Mouse (Mus musculus) thymus, postnatal 10 days (tissue): ENCODE measurements around the gene Dclk3.

ENCODE experiments used
- DNase-seq, 2 experiments: peaks; one replicate each; pipeline ENCODE4 v3.0.0; 2021; ENCODE audit warnings: low spot score in 2 of 2

Gene Dclk3

DNA sequence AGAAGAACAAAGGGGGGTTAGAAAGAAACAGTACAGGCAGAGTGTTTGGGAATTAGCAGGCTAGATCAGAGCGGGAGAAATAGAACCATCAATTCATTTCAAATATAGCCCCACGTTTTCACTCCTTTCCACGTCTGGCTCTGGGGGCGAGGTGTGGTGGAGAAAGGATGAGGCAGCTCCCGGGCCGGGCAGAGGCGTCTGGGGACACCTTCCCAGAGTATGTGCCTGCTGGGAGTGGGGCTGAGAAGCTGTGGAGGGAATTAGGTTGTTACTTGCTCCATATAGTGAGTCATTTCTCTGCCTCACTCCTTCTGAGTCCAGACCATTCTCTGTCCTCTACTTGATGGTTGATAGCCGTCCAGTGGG lies 938 bp downstream of the Dclk3 start:
- DNase-seq = no peak

DNA sequence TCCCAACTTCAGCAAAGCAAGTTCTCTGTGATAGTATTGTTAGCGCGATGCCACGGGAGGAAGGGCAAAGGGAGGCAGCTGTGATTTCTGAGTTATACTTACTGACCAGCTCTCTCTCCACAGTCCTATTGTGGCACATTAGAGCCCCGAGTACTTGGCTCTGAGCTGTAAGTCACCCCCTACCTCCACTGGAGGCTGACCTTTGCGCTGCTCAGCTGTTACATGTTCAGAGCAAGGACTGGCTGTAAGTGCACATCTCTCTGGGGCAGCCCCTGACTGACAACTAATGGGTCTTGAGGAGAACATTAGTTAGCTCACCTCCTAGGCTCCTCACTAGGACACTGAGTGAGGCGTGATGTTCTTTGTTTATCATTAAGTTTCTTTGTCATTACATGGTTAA lies 1.6 kb downstream of the Dclk3 start:
- no peak for DNase-seq

DNA sequence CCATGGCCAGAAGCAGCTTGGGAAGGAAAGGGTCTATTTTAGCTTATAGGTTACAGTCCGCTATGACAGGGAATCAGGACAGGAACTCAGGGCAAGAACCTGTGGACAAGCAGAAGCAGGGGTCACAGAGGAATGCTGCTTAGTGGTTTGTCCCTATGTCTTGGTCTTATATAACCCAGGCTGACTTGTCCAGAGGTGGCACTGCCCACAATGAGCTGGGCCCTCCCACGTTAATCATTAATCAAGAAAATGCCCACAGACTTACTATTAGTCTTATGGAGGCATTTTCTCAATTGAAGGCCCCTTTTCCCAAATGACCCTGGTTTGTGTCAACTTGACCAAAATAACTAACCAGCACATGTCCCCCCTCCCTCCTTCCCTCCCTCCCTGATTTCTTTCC lies 2.3 kb downstream of the Dclk3 start:
- no peak for DNase-seq

DNA sequence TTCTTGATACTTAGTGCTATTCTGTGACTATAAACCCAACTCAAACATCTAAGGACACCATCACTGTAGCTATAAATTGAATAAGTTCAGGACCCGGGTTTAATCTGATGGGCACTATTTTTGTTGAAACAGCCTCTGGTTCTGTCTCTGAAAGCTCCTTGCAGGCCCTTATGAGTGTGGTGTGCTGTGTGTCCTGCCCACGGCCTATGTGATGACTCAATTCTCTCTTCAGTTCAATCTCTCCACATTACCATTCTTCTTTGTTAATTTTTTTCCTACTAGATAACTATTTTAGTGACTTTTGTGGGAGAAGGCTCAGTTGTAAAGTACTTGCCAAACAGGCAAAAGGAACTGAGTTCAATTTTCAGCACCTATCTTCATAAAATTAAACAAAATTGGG lies 7.3 kb downstream of the Dclk3 start:
- no peak for DNase-seq

DNA sequence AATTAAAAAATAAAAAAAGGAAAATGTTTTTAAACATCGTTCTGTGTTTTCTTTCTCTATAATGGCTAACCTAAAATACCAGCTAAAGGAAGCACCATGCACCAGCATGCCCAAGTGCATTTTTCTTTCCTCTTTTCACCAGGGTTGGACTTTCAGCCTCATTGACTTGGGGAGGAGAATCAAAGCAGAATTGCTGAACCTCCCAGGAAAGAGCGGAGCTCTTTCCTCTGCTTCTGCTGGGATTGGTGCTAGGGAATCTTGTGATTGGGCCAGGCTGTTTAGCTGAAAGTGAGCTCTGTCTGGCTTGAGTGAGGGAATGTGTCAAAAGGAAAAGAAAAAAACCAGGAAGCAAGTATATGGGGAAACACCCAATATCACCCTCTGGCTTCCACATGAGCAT lies 10.1 kb downstream of the Dclk3 start:
- no peak for DNase-seq

DNA sequence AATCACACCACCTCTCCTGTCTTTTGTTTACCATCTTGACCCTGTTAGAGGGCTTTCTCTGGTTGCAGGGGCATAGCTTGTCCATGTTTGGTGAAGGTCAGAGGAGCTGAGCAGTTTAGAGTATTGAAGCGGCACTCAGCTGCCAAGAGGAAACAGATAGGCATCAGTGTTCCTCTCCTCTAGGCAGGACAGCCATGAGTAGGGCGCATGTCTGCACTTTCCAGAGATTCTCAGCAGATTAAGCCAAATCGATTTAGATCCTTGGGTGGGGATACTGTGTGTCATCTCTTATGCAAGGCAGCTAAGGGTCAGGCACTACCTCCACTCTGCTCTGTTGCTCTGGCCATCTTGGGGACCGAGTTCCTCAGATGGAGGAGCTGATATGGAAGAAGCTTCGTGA lies 11.0 kb downstream of the Dclk3 start:
- DNase-seq = no peak

DNA sequence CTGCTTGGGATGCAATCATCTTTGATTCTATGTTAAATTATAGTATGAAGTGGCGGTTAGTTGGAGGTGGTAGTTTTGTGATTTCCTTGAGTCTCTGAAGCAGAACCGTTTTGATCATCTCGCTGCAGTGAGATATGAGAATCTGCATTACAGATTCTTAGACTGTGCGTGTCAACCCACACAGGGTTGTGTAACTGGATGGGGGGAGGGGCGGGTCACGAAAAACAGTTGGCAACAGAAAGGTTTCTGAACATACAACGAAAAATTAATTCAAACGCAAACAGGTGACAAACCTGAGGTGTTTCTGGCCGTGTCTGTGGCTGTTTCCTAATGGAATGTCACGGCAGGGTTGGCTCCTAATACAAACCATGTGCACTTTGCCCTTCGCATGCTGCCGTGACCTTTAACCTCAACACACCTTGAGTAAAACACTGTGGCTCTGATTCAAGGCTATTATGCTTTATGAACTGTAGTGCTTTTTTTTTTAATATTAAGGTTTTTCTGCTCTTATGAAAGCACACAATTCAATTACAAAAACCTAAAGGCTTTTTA lies 12.0 kb downstream of the Dclk3 start:
- DNase-seq = no peak

DNA sequence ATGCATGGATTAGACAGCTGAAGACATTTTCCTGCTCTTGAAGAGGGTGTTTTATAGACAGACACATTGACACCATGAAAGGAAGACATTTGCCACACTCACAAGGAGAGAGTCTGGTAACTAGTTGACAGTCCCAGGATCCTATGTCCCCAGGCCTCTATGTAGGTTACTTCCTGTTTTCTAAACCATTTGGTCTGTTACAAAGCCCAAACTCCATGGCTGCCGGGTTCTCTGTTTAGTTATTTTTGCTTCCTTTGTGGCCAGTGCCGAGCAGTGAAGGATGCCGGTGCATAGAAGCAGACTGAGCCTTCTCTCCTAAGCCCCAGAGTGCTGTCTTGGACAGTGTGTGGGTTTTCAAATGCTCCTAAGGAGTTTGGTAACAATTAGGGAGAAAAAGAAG lies 15.0 kb downstream of the Dclk3 start:
- DNase-seq = no peak

DNA sequence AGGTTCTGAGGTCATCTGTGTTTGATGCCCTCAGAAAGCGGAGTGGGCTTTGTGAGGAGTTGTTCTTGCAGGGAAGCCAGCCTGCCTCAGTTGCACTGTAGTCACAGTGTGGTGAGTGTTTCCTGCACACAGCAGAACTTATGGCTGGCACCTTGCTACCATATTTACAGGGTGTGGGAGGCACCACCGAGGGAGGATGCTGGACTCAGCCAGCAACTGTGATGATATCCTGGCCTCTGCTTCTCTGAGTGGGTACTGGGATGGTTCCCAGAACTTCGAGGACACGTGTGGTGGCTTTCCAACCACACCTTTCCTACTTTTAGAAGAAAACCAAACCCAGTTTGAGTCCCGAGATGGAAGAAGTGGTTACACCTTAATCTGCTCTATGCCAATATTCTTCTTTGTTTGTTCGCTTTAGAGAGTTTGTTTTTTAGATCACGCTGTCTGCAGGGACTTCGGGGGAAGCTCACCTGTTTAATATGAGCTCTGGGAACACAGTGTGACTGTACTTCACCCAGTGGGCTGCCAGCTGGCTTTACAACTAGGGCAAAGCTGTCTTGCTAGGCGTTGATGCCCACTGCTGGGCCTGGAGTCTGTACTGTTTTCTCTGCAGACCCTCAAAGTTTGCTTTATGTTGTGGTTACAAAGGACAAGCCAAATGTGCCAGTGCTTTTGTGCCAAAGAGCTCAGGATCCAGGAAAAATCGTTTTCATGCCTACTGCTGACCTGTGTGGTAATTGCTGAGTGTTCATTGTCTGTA lies 18.5 kb downstream of the Dclk3 start:
- no peak for DNase-seq

DNA sequence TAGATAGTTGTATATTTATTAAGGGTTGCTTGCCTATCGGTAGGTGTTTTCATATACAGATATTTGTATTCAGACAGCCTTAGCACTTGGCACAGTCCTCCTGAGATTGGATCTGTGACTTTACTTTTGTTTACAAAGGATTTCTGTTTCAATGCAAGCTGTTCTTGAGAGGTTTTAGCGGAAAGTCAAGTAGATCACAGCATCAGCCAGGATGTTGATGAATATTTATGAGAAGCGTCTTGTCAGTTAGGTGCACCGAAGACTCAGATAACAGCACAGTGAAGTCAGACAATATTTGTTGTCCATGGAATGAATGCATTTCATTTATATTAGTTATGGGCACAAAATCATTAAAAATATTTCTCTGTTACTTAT lies 19.0 kb downstream of the Dclk3 start:
- DNase-seq = no peak

DNA sequence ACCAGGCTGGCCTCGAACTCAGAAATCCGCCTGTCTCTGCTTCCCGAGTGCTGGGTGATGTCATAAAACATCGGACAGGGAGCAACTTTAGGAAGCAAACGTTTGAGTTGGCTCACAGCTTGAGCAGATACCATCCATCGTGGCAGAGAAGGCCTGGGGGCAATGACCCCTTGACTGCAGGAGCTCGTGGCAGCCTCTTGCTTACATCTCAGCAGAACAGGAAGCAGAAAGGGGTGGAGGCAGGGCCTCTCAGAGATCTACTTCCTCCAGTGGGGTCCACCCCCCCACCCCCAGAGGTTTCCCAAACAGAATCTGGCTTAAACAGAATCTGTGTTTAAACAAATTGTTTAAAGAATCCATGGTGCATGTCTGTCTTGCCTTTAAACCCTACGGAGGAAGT lies 20.6 kb downstream of the Dclk3 start:
- DNase-seq = no peak

DNA sequence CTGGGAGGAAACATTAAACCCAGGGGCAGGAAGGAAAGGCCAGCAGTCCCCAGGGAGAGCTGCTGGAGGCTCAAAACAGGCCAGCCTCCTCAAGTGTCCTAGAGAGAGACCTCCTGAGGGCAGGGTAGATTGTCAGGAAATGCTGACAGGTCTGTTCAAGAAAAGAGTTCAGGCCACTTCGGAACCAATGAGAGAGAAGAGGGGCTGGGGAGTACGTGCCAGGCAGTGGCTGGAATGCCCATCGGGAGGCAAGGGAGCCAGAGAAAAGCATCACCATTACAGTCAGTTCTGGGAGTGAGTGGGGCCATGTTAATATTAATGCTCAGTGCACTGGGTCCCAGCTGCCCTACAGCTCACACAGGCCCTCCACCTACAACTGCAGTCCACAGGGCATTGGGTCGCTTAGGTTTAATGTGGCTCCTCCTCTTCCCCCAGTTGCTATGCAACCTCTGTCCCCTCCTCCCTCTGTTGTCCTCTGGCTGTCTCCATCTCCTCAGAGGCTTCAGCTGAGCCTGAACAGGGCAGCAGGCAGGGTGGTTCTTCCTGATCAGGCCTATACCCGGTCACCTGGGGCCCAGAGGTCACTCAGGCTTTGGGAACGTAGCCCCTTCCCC lies 21.4 kb downstream of the Dclk3 start:
- DNase-seq = no peak

DNA sequence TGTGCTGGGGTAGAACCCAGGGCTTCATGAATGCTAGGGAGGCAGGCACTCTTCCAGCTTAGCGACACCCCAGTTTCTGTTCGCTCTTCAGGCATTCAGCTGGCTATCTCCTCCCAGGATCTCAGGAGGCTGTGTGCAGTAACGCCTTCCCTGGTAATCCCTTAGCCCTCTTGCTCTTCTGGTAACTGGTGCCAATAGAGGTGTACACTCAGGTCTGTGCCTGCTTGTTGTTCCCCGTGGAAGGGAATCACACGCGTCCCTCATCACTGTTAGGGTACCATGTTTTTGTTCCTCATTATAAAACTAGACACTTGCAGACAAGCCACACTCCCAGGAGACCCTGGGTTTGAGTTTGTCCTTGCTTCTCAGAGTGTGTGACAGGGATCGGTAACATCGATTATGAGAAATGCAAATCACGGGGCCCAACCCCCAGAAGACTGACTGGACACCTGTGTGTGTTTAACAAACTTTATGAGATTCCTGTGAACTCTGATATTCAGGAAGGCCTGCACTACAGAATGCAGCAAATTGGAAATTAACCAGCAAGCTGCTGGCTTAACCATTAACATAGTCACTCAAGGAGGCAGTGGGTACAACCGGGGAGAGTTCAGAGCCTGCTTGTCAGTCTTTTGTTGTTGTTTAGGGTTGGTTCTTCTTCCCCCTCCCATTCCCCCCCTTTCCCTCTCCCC lies 22.7 kb downstream of the Dclk3 start:
- DNase-seq = no peak

DNA sequence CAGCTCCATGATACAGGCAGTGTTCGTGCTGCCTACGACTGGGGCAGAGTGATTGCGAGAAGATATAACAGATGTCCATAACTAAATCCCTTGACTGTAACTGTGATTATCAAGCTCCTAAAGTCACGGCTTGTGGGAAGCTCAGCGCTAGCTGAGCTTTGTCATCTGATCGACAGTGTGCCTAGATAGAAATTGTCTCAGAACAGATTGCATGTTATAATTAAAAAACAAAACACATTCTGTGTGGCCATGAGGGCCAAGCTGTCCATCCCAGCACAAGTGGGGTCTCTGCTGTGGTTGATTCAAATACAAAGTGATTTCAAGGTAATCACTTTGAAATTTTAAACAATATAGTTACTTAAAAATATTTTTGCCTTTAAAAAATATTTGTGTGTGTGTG lies 26.8 kb downstream of the Dclk3 start:
- DNase-seq = no peak

DNA sequence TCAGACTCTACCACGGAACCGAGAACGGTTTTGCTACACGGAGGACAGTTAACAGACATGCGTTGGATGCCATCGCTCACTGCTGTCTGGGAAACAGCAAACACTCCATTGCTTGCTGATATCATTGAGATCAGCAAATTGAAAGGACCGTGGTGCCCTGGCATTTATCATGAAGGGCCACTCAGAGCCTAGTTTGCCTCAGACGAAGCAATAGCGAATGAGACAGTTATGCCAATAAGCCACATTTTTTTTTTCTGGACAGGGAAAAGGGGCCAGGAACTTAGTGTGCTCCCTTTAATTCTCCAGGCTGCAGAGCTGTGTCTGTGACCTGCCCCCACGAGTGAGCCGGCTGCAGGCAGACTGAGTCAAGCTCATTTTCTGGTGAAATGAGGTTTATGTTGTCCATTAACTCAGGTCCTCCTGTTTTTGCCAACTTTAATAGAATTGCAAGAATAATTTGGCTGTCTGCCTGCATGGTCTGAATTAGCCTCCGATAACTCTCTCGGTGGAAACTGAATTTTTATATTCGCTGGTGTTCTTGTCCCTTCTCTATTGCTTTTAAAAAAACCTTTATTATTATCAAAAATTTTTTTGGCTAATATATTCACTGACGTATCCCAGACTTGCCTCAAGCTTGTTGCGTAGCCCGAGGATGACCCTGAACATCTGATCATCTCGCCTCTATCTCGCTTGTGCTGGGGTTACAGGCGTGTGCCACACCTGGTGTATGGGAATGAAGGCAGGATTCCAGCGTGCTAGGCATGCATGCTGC lies 35.0 kb downstream of the Dclk3 start:
- DNase-seq = no peak

DNA sequence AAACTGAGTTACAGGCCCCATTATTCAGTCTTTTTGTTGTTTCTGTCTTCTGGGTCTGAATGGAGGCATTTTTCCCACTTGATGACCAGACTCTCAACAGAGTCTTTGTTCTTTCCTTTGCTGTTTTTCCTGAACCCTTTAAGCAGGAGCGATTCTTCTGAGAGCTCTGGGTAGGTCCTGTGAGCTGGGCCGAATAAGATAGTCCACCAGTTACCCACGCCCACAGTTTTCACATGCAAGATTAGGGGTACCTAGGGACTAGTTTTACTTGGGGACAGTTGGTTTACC lies 35.5 kb downstream of the Dclk3 start:
- no peak for DNase-seq

DNA sequence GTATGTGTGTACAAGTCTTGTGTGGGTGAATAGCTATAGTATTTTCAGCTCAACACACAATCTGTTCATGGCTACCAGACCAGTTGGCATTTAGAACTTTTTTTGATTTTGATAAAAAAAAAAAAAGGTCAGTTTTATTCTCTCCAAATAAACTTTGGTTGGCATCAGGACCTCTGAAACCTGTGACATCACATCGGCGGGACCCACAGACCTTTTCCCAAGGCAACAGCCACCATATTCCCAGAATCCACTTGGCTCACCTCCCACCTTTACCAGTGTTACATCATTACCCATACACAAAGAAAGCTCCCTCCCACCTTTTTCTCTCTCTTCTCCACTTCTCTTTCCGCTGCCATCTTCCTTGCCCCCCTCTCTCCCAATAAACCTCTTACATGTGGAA lies 36.4 kb downstream of the Dclk3 start:
- no peak for DNase-seq

DNA sequence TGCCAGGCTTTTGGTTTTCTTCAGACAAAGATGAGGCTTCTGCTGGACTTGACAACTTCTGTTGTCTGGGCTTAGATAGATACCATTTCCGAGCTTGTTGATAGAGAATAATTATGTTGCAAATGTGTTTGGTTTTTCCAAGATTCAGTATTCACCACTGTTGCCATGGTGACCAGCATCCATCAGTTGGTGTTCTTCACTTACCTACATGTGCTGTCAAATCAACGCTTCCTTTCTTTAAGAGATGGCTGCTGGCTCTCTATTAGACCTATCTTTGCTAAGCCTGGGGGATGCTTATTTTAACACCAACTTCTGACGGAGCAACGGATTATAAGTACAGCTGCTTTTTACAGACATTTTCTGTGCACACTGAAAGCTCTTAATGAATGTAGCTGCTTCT lies 37.1 kb downstream of the Dclk3 start:
- DNase-seq = no peak

DNA sequence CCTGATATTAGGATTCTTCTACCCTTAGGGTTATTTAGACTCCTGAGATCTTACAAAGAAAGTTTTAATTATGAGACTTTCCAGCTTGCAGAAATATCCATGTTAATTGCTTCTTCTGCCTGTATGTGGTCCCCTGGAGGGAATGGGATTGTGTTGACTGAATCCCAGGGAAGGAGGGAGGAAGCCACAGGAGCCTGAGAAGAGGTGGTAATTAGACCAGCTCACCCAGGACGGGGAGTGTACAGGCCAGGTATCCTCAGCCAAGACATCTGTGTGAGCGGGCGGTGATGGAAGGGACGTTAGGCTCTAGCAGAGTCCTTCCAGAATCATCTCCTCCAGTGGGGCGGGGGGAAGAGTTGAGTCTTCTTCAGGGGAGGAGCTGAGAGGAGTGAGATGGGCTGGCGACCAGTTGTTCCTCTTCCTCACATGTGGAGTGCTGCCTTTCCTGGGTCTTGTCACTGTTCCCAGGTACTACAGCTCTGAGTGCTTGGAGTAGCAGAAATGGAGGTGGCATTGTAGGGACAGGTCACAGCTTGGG lies 37.7 kb downstream of the Dclk3 start:
- no peak for DNase-seq

DNA sequence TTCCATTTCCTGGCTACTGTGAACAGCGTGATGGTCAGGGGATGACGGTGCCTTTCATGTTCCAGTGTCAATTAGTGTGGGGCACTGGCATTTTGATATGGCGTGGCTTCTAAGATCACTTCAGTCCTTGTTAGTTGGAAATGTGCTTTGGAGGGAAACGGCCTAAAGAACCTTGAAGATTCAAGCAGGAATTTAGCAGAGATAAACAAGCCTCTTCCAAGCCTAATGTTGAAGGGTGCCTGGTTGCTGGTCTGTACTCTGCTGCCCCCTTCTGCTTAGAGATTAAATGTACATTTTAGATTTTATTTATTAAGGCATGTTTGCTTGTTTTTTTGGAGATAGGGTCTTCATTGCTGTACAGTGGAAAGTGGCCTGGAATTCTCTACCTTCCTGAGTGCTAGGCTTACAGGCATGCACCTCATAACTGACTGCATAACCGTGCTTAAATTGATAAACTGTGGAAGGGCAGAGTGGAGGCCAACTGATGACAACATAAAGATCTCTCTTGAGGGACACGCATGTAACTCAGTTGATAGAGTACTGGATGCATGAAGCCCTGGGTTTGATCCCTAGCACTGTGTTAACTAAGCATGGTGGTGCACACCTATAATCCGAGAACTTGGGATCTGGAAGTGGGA lies 40.1 kb downstream of the Dclk3 start:
- DNase-seq = no peak

DNA sequence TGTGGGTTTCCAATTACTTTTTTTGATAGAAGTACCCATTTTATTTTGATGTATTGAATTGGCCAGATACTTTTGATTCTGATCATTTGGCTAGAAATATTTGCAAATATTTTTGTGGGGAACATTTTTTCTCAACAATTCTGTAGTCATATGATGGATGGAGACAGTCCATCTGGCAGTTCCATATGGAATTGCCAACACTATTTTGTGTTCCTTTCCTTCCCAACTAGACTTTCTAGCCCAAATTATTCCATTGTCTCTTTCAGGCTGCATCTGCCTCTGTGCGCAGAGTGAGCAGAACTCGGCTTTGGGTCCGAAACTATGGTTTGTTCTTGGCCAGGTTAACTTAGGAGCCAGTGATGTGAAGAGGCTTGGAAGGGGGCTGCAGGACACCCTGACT lies 42.1 kb downstream of the Dclk3 start:
- DNase-seq = no peak
